Mouse (Mus musculus): ENCODE measurements at regions not wholly inside any gene's neighbourhood (a gene's known extent, or its start where the extent isn't known, plus 50 kb on each side); places are given as distances from the start of the nearest gene placed in this dataset.
A peak's percentile ranks its signal among the peaks of the same experiment; 100 is the strongest.

GRCm38 (mm10) chr10:98584776-98585175 is 329.4 kb upstream of the Atp2b1 start:
- DNase-seq, result no peak

- DNase-seq, result no peak
Measured at GRCm38 (mm10) chr10:98589726-98590125, 324.5 kb upstream of the Atp2b1 start.

GRCm38 (mm10) chr10:98592154-98592553 is 322.1 kb upstream of the Atp2b1 start:
- no peak for DNase-seq

- no peak for DNase-seq
Measured at GRCm38 (mm10) chr10:98593910-98594309, 320.3 kb upstream of the Atp2b1 start.

GRCm38 (mm10) chr10:98608221-98608941 is 305.8 kb upstream of the Atp2b1 start:
- DNase-seq, result no peak

GRCm38 (mm10) chr10:98610708-98611107 is 303.5 kb upstream of the Atp2b1 start:
- no peak for DNase-seq

- DNase-seq, result no peak
Measured at GRCm38 (mm10) chr10:98611707-98612360, 302.4 kb upstream of the Atp2b1 start.

GRCm38 (mm10) chr10:98618736-98619525 is 295.3 kb upstream of the Atp2b1 start:
- DNase-seq, result peak; percentile 19

GRCm38 (mm10) chr10:98624103-98624502 is 290.1 kb upstream of the Atp2b1 start:
- no peak for DNase-seq

GRCm38 (mm10) chr10:98624681-98625321 is 289.4 kb upstream of the Atp2b1 start:
- no peak for DNase-seq

GRCm38 (mm10) chr10:98628191-98628590 is 286.0 kb upstream of the Atp2b1 start:
- no peak for DNase-seq

- peak; percentile 10 for DNase-seq
Measured at GRCm38 (mm10) chr10:98629248-98629647, 285.0 kb upstream of the Atp2b1 start.

GRCm38 (mm10) chr10:98637759-98638611 is 276.2 kb upstream of the Atp2b1 start:
- peak; percentile 10 for DNase-seq

- no peak for DNase-seq
Measured at GRCm38 (mm10) chr10:98645681-98646122, 268.5 kb upstream of the Atp2b1 start.

GRCm38 (mm10) chr10:98646311-98646999 is 267.8 kb upstream of the Atp2b1 start:
- no peak for DNase-seq

GRCm38 (mm10) chr10:98648710-98649245 is 265.4 kb upstream of the Atp2b1 start:
- DNase-seq, result no peak

GRCm38 (mm10) chr10:98650533-98650932 is 263.7 kb upstream of the Atp2b1 start:
- no peak for DNase-seq

- DNase-seq, result no peak
Measured at GRCm38 (mm10) chr10:98651127-98651526, 263.1 kb upstream of the Atp2b1 start.

- no peak for DNase-seq
Measured at GRCm38 (mm10) chr10:98651599-98651998, 262.6 kb upstream of the Atp2b1 start.

GRCm38 (mm10) chr10:98652084-98652483 is 262.1 kb upstream of the Atp2b1 start:
- DNase-seq, result peak; percentile 10

- DNase-seq, result no peak
Measured at GRCm38 (mm10) chr10:98660747-98661146, 253.5 kb upstream of the Atp2b1 start.
